Mouse (Mus musculus) layer of hippocampus, adult 8-10 months (tissue): ENCODE measurements at regions not wholly inside any gene's neighbourhood (a gene's known extent, or its start where the extent isn't known, plus 50 kb on each side); places are given as distances from the start of the nearest gene placed in this dataset.
"Not testable (repeated sequence)": the region's sequence is repeated elsewhere in the genome, so short reads cannot be mapped to it uniquely, and the experiment has no call there.

Experiments
- DNase-seq, 2 experiments: peaks; one replicate each; pipeline ENCODE4 v3.0.0; 2022; ENCODE audit warnings: low spot score in 2 of 2

GRCm38 (mm10) chr2:116444163-116444562, 378.5 kb upstream of the Meis2 start:
- no peak for DNase-seq

- no peak for DNase-seq
These were observed 374.6 kb upstream of the Meis2 start for GRCm38 (mm10) chr2:116440252-116440651.

- DNase-seq = no peak
These were observed 367.8 kb upstream of the Meis2 start for GRCm38 (mm10) chr2:116433481-116433880.

GRCm38 (mm10) chr2:116424131-116424530, 358.5 kb upstream of the Meis2 start:
- DNase-seq = no peak

GRCm38 (mm10) chr2:116417428-116418195, 352.0 kb upstream of the Meis2 start:
- DNase-seq = no peak

DNA sequence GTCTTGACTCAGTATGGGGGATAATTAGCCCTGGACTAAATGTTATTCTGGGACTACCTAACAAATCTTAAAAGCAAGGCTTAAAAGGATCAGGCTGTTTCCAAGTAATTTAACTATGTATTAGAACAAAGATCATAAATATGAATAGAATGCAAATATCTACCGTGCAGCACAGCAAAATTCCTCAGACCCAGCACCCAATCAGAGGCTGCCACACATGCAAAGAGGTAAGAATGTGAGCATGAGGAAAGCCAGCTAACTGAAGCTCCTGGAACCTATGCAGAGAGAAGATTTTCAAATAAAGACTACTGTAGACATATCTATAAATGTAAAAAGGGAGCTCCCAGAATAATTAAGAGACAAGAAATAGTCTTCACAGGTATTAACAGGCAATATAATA, 350.1 kb upstream of the Meis2 start:
- no peak for DNase-seq

GRCm38 (mm10) chr2:116402113-116402512, 336.5 kb upstream of the Meis2 start:
- DNase-seq = no peak

DNA sequence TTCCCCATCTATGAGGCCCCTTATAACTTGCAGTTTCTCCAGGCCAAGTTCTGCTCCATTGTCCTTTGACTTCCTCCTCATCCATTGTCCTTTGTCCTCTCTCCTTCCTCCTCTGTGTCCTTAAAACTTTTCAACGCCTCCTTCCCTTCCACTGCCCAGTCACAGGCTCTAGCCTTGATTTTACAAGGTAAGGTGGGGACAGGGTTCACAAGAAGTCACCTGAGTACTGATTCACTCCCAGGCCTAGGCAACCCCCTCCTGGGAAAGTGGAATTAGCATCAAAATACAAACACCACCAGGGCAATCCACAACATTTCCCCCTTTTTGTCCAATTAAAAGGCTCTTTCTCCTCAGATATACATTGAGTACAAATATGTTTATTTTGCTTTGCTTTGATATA, 334.3 kb upstream of the Meis2 start:
- no peak for DNase-seq

- no peak for DNase-seq
These were observed 303.2 kb upstream of the Meis2 start for GRCm38 (mm10) chr2:116368811-116369210.

DNA sequence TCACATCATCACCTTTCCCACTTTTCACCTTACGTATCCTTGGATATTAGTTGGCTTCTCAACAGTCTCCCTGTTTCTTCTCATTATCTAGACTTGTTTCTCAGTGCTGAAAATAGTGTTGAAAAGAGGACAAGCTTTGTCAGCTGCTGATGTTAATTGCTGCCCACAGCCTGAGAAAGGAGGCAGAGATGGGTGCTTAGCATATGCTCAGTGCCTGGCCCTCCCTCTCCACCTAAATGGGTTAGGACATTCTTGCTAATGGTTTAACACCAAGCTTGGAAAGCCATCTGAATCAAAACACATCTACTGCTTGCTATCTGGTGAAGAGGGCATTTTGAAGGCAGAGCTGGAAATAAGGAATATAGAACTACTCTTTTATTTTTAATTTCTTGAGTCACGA, 298.5 kb upstream of the Meis2 start:
- peak in 1 of 2 experiments; percentile 6 for DNase-seq

GRCm38 (mm10) chr2:116358145-116358544, 292.5 kb upstream of the Meis2 start:
- DNase-seq = no peak

DNA sequence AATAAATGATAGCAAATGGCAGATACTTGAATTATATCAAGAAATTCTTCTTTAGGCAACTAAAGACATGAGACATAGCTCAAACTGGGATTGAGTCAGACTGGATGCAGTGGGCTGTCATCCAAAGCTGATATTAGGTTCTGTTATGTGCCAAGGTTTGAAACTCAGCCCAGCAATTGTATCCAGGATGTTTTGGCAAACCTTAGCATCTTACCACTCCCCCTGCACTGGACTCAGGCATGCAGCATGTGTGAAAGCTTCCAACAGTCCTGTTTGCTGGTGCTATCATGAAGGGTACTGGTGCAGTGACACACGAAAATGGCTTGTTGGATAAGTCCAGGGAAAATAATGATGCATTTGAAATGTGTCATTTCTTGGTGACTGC, 282.9 kb upstream of the Meis2 start:
- DNase-seq = peak in 1 of 2 experiments; percentile 23

GRCm38 (mm10) chr2:116347827-116348529, 282.3 kb upstream of the Meis2 start:
- no peak for DNase-seq

GRCm38 (mm10) chr2:116331801-116332200, 266.2 kb upstream of the Meis2 start:
- no peak for DNase-seq

DNA sequence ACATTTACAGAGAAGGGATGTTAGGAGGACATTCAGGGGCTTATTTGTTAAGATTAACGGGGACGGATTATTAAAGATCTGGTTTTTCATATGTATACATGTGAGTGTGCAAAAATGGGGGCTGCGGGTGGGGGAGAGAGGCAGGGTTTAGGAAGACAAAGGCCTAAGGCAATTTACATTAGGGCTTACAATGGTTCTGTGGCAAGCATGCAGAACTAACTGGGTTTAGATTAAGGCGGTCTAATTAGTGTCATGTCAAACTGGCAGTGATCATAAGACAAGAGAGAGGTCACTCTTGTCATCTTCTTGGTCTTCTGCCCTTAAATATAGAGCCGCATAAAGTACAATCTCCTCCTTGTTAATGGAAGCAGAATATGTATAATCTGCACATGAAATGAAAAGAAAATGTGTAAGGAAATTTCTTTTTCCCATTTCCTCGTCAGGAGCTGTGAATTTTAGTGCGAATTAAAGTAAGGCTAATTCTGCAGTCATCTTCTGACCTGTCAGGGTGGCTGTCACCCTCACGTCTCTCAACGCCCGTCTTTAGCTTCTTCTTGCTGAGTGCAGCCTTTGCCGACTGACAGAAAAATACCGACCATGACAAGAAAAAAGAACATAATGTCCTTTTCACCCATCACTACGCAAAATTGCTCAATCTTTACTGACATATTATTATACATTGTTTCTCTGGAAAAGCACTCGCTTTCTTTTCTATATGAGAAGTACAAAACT, 256.6 kb upstream of the Meis2 start:
- DNase-seq = no peak

- DNase-seq = no peak
These were observed 233.9 kb upstream of the Meis2 start for GRCm38 (mm10) chr2:116299551-116299950.

- no peak for DNase-seq
These were observed 224.2 kb upstream of the Meis2 start for GRCm38 (mm10) chr2:116289886-116290285.

DNA sequence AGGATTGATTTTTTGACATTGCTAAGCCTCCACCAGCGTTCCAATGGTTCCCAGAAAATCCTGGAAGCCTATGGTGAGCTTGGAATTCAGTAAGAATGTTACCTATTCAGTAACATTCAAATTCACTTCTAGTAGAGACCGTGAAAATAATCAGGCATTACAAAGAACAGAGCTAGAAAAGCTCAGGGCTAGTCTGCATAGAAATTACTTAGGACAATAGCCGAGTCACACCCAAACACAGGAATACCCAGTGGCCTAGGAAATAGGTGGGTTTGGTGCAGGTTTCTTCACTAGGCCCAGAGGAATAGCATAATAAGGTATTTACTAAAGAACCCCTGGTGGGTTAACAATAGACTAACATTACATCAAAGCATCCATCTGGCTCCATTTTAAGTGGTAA, 177.6 kb upstream of the Meis2 start:
- DNase-seq = not testable (repeated sequence)

DNA sequence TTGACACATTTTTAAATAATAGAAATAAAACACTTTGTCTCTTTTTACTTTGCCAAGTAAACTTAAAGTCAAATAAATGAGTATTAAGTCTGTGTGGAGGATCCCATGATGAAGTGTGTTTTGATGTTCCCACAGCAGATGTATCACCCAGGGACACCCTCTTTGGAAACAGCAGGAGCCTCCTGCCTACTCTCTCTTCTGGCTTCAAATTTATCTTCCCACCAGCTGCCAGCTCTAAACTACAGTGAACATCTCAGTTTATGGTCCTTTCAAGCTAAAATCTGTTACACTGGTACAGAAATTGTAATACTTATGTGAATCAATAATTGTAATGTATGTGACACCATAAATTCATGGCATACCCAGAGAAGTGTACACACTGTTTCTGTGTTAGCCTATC, 171.1 kb upstream of the Meis2 start:
- peak; percentile 44 to 51 for DNase-seq

DNA sequence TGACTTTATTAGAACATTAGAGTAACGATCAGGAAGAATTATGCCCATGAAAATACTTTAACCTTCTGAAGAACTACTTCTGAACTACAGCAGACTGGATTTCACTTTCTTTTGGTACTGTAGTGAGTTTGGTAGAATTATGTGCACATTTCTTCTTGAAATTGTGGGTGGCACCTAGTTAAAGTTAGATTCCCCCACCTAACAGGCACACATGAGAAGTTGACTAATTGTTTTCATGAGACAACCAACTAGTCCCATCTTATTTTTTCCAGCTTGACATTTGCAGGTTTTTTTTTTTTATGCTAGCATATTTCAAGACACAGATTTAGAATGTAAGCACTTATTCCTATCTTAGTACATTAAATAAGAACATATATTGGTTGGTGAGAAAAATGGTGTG, 167.2 kb upstream of the Meis2 start:
- no peak for DNase-seq

GRCm38 (mm10) chr2:116216418-116216817, 150.8 kb upstream of the Meis2 start:
- DNase-seq = no peak
